Mouse (Mus musculus) kidney, adult 2 months (tissue): Measurements from ENCODE around the gene Krcc1. TPM values are rescaled to one million over a fixed set of nuclear protein-coding genes. Genes with fewer than 3 reads are reported as not detected.

Experiments
- DNase-seq: peaks from one replicate; pipeline ENCODE4 v3.0.0; 2021
- H3K27ac ChIP-seq: fragments of 200-500 bp; 2 replicates; pipeline ENCODE4 v1.5.1; 2012; ENCODE audit warnings: low read depth, low read length, control low read depth, inconsistent platforms; ENCODE audit not compliant: insufficient read depth
- H3K27me3 ChIP-seq: fragments of 200-500 bp; replicated peaks from 2 replicates; pipeline ENCODE4 v1.6.1; 2012; ENCODE audit warnings: mild to moderate bottlenecking, moderate library complexity, low read length, inconsistent platforms; ENCODE audit not compliant: control insufficient read depth, insufficient read depth
- H3K36me3 ChIP-seq: fragments of 200-500 bp; 2 replicates; pipeline ENCODE4 v1.6.1; 2012; ENCODE audit warnings: mild to moderate bottlenecking, moderate library complexity, low read length, inconsistent platforms; ENCODE audit not compliant: control insufficient read depth, insufficient read depth
- H3K4me1 ChIP-seq: fragments of 200-500 bp; 2 replicates; pipeline ENCODE4 v1.6.1; 2011; ENCODE audit warnings: low read length; ENCODE audit not compliant: control insufficient read depth, insufficient read depth
- H3K4me3 ChIP-seq: fragments of 200-500 bp; 2 replicates; pipeline ENCODE4 v1.5.1; 2011; ENCODE audit warnings: mild to moderate bottlenecking, low read depth, low read length, control low read depth; ENCODE audit not compliant: insufficient read depth
- CTCF ChIP-seq: fragments of 200-500 bp; conservative IDR thresholded peaks from 2 replicates; pipeline ENCODE4 v1.5.1; 2011; ENCODE audit warnings: low read depth, mild to moderate bottlenecking, control low read depth, low read length, moderate library complexity, mixed read lengths; ENCODE audit not compliant: insufficient read depth, insufficient read length
- POLR2A ChIP-seq: fragments of 200-500 bp; IDR thresholded peaks from one replicate; pipeline ENCODE4 v1.6.1; 2011; ENCODE audit warnings: low read depth, low read length, control low read depth
- WGBS: fragments of 180-500 bp; shearing (Covaris S2); methylation state at CpG from one replicate; pipeline ENCODE4 v1.1.7; 2018; 5-methylcytosine and 5-hydroxymethylcytosine counted together
- polyA plus RNA-seq: library from polyadenylated mRNA; depleted of rRNA; stranded (reverse); fragments of >200 nt; gene quantifications from 2 replicates; pipeline ENCODE4 v1.2.3, GENCODE M21; 2012

The Krcc1 gene
- polyA plus RNA-seq, 1 experiment, result 15.2 TPM

GRCm38 (mm10) chr6:71250951-71251350 lies 20.5 kb upstream of the Krcc1 start:
- H3K27ac ChIP-seq, result no peak overlapping the region
- H3K27me3 ChIP-seq, result no peaks in the 10 kb centered on the region
- no peak overlapping the region for H3K4me3 ChIP-seq
- DNase-seq, result no peak
- H3K4me1 ChIP-seq, result no peaks in the 10 kb centered on the region
- 82% methylated on average over 8 of the region's 8 CpGs for WGBS
- H3K36me3 ChIP-seq, result no peaks in the 10 kb centered on the region
- TF ChIP-seq POLR2A (no peak), CTCF (no peak)

DNA sequence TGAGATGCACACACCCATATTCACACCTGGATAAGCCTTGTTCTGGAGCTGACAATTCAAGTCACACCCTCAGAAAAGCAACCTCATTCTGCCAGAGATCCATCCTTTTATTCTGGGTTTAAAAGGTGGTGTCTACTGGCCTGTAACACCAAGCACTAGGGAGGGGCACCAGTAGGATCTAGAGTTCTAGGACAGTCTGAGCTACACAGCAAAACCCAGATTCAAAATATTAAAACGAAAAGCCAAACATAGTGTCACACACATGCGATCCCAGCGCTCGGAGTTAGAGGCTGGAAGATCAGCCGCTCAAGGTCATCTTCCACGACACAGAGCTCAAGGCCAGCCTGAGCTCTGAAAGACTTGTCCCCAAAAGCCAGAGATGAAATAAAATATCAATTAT lies 17.0 kb upstream of the Krcc1 start:
- Histone ChIP-seq H3K27me3 (no peaks in the 10 kb centered on the region), H3K4me3 (no peak overlapping the region), H3K4me1 (no peaks in the 10 kb centered on the region), H3K27ac (no peak overlapping the region), H3K36me3 (no peaks in the 10 kb centered on the region)
- TF ChIP-seq CTCF (no peak), POLR2A (no peak)
- 91% methylated on average over 6 of the region's 6 CpGs for WGBS
- DNase-seq, result no peak

DNA sequence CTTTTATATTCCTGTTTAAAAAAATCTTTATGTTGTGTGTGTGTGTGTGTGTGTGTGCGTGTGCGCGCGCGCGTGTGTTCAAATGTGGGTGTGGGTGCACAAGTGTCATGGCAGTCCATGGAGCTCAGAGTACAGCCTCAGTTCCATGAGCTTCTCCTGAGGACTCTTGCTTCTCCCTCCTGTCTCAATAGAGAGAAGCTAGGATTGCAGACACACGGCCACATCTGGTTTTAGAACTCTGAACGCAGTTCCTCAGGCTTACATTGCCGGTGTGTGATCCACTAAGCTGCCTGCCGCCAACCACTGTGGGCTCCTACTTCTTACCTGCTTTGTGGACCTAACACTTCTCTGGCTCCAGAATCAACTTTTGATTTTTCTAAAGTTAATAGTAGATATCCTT lies 15.3 kb upstream of the Krcc1 start:
- H3K36me3 ChIP-seq, result no peaks in the 10 kb centered on the region
- 95% methylated on average over 10 of the region's 10 CpGs for WGBS
- H3K4me1 ChIP-seq, result no peaks in the 10 kb centered on the region
- DNase-seq, result no peak
- H3K27me3 ChIP-seq, result no peaks in the 10 kb centered on the region
- H3K4me3 ChIP-seq, result no peak overlapping the region
- no peak overlapping the region for H3K27ac ChIP-seq
- TF ChIP-seq CTCF (no peak), POLR2A (no peak)

GRCm38 (mm10) chr6:71257375-71257774 lies 14.1 kb upstream of the Krcc1 start:
- 47% methylated on average over 1 of the region's 1 CpGs for WGBS
- H3K4me3 ChIP-seq, result no peak overlapping the region
- TF ChIP-seq POLR2A (no peak), CTCF (no peak)
- H3K4me1 ChIP-seq, result no peaks in the 10 kb centered on the region
- no peaks in the 10 kb centered on the region for H3K36me3 ChIP-seq
- no peaks in the 10 kb centered on the region for H3K27me3 ChIP-seq
- H3K27ac ChIP-seq, result no peak overlapping the region
- DNase-seq, result no peak

- H3K27ac ChIP-seq, result no peak overlapping the region
- H3K4me1 ChIP-seq, result no peaks in the 10 kb centered on the region
- H3K36me3 ChIP-seq, result no peaks in the 10 kb centered on the region
- H3K27me3 ChIP-seq, result no peaks in the 10 kb centered on the region
- WGBS, result 70% methylated on average over 2 of the region's 2 CpGs
- TF ChIP-seq CTCF (no peak), POLR2A (no peak)
- H3K4me3 ChIP-seq, result no peak overlapping the region
- DNase-seq, result no peak
These were observed 12.9 kb upstream of the Krcc1 start for GRCm38 (mm10) chr6:71258562-71258961.

GRCm38 (mm10) chr6:71259166-71259565 lies 12.3 kb upstream of the Krcc1 start:
- TF ChIP-seq CTCF, result no peak
- no peak for TF ChIP-seq POLR2A
- 91% methylated on average over 4 of the region's 4 CpGs for WGBS
- no peak for DNase-seq
- H3K4me3 ChIP-seq, result no peak overlapping the region
- H3K27ac ChIP-seq, result no peak overlapping the region
- H3K4me1 ChIP-seq, result no peaks in the 10 kb centered on the region
- H3K36me3 ChIP-seq, result no peaks in the 10 kb centered on the region
- no peaks in the 10 kb centered on the region for H3K27me3 ChIP-seq

GRCm38 (mm10) chr6:71260051-71260640 lies 11.3 kb upstream of the Krcc1 start:
- no peak for DNase-seq
- H3K4me3 ChIP-seq, result no peak overlapping the region
- H3K27me3 ChIP-seq, result no peaks in the 10 kb centered on the region
- no peak for TF ChIP-seq CTCF
- H3K36me3 ChIP-seq, result no peaks in the 10 kb centered on the region
- H3K4me1 ChIP-seq, result no peaks in the 10 kb centered on the region
- H3K27ac ChIP-seq, result no peak overlapping the region
- 61% methylated on average over 6 of the region's 6 CpGs for WGBS
